Mouse (Mus musculus): Measurements from ENCODE around the gene Crim1. TPM values are rescaled to one million over a fixed set of nuclear protein-coding genes. Genes with fewer than 3 reads are reported as not detected.

Crim1 gene
- polyA plus RNA-seq, 1 experiment from 2014 or later, result 3.3 TPM

DNA sequence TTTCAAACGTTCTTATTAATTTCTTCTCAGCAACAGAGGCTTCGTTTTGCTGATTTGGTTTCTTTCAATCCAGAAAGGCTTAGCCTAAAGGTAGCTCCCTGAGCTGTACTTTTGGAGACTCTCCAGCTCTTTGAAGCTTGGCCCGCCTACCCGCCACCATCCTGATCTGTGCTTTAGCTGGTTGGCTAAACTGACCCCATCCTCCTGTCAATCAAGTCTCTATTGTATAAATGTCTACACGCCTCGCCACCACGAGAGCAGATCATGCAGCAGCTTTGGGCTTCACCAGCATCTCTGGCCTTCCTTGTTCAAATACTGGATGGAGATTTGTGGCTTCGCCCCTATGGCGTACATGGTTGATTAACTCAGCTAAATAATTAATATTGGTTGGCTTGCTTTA is 108.2 kb downstream of the Crim1 start:
- 0 out of 2 replicates have a peak, but pooled peaks cover 4% of the 10 kb centered on the region for H3K4me1 ChIP-seq (replicated peaks)
- no peak overlapping the region for H3K4me3 ChIP-seq
- H3K4me2 ChIP-seq, result no peak overlapping the region
- H3K27me3 ChIP-seq (replicated peaks), result peaks cover 3% of the 10 kb centered on the region; the same call in 1 of the 2 replicates
- no peaks in the 10 kb centered on the region for H3K9me3 ChIP-seq (replicated peaks)
- ATAC-seq (ENCODE audit: insufficient number of reproducible peaks, low FRiP score), result no peak
- H3K27ac ChIP-seq (ENCODE audit: poor library complexity, severe bottlenecking), result no peak overlapping the region
- H3K36me3 ChIP-seq, result peaks cover 3% of the 10 kb centered on the region; the same call in 1 of the 2 replicates
- 87% methylated on average over 9 of the region's 9 CpGs for WGBS
- H3K9ac ChIP-seq, result no peak overlapping the region

DNA sequence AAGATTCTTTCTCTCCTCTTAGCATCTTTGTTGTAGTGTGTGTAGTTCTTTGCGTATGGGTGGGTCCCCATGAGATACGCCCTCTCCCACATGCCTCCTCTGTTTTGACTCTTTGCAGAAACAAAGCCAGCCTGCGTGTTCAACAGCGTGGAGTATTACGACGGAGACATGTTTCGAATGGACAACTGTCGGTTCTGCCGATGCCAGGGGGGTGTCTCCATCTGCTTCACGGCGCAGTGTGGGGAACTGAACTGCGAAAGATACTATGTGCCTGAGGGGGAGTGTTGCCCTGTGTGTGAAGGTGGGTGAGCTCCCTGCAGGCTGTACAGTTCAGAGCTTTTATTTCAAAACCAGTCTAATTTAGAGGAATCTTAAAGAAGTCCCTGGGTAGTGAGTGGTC is 113.0 kb downstream of the Crim1 start:
- Histone ChIP-seq H3K9ac (no peak overlapping the region), H3K4me1 (replicated peaks) (peaks cover 8% of the 10 kb centered on the region), H3K9me3 (replicated peaks) (no peaks in the 10 kb centered on the region), H3K27me3 (replicated peaks) (peaks cover 34% of the 10 kb centered on the region), H3K4me3 (no peak overlapping the region), H3K27ac (ENCODE audit: poor library complexity, severe bottlenecking) (no peak overlapping the region), H3K36me3 (peaks cover 5% of the 10 kb centered on the region; the same call in 1 of the 2 replicates), H3K4me2 (no peak overlapping the region)
- no peak for ATAC-seq (ENCODE audit: insufficient number of reproducible peaks, low FRiP score)
- 93% methylated on average over 12 of the region's 12 CpGs for WGBS

DNA sequence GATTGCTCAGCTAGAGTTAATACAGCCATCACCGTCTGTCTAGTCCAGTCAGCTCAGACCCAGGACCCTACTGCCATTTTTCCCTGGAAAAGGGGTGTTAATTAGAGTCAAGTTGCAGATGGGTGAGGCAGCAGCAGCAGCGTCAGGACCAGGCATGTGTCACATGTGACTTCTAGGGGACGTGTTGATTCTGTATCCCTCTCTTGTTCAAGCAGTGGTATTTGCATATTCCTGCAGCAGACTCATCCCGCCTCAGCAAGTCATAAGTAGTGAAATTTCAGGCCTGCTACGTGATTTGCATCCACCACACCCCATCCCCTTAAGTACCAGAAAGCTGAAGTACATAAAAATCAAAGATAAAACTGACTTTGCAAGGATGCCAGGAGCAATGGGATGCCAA is 113.6 kb downstream of the Crim1 start:
- no peaks in the 10 kb centered on the region for H3K9me3 ChIP-seq (replicated peaks)
- no peak overlapping the region for H3K9ac ChIP-seq
- ATAC-seq (ENCODE audit: insufficient number of reproducible peaks, low FRiP score), result no peak
- WGBS, result 74% methylated on average over 5 of the region's 5 CpGs
- peaks cover 5% of the 10 kb centered on the region; the same call in 1 of the 2 replicates for H3K36me3 ChIP-seq
- peaks cover 35% of the 10 kb centered on the region for H3K27me3 ChIP-seq (replicated peaks)
- no peak overlapping the region for H3K4me2 ChIP-seq
- H3K4me3 ChIP-seq, result no peak overlapping the region
- H3K27ac ChIP-seq (ENCODE audit: poor library complexity, severe bottlenecking), result no peak overlapping the region
- peaks cover 8% of the 10 kb centered on the region for H3K4me1 ChIP-seq (replicated peaks)

DNA sequence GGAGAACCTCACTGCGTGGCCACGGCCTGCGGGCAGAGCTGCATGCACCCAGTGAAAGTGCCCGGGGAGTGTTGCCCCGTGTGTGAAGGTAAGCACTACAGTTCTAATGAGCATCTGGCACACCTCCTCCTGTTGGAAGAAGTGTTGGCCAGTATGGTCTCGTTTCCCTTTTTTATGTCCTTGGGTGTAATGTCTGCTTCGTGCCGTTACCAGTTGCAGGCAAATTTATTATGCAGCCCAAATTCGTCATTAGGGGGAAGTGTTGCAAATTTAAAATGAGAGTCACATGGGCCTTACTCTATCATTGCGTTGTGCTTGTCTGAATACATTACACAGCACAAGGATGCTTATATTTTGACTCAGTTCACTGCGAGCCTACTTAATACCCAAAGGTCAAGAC is 115.6 kb downstream of the Crim1 start:
- peaks cover 5% of the 10 kb centered on the region; the same call in 1 of the 2 replicates for H3K36me3 ChIP-seq
- 92% methylated on average over 11 of the region's 11 CpGs for WGBS
- no peak overlapping the region for H3K4me2 ChIP-seq
- peaks cover 40% of the 10 kb centered on the region for H3K27me3 ChIP-seq (replicated peaks)
- H3K4me1 ChIP-seq (replicated peaks), result peaks cover 14% of the 10 kb centered on the region
- H3K9me3 ChIP-seq (replicated peaks), result no peaks in the 10 kb centered on the region
- no peak overlapping the region for H3K27ac ChIP-seq (ENCODE audit: poor library complexity, severe bottlenecking)
- ATAC-seq (ENCODE audit: insufficient number of reproducible peaks, low FRiP score), result no peak
- H3K9ac ChIP-seq, result no peak overlapping the region
- no peak overlapping the region for H3K4me3 ChIP-seq

DNA sequence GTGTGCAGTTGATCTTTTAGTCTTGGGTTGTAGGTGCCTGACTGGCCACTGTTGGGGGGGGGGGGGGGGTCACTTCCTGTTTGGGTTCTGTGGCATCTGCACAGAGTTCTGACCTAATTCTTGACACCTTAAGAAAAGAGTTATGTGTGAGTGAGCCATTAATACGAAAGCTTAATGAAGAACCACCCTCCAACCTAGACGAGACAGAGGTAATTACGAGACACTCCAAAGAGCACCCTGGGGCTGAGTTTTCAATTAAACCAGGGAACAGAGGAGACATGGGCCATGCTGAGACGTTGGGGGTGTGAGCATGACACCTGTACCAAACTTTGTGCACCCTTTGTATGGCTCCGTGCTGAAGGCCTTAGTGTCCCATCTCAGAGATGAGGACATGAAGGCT is 117.3 kb downstream of the Crim1 start:
- WGBS, result 85% methylated on average over 5 of the region's 5 CpGs
- H3K9me3 ChIP-seq (replicated peaks), result no peaks in the 10 kb centered on the region
- H3K4me3 ChIP-seq, result no peak overlapping the region
- ATAC-seq (ENCODE audit: insufficient number of reproducible peaks, low FRiP score), result no peak
- peaks cover 46% of the 10 kb centered on the region for H3K27me3 ChIP-seq (replicated peaks)
- H3K9ac ChIP-seq, result no peak overlapping the region
- H3K4me1 ChIP-seq (replicated peaks), result peaks cover 16% of the 10 kb centered on the region
- no peak overlapping the region for H3K27ac ChIP-seq (ENCODE audit: poor library complexity, severe bottlenecking)
- H3K36me3 ChIP-seq, result peaks cover 5% of the 10 kb centered on the region; the same call in 1 of the 2 replicates
- H3K4me2 ChIP-seq, result no peak overlapping the region

DNA sequence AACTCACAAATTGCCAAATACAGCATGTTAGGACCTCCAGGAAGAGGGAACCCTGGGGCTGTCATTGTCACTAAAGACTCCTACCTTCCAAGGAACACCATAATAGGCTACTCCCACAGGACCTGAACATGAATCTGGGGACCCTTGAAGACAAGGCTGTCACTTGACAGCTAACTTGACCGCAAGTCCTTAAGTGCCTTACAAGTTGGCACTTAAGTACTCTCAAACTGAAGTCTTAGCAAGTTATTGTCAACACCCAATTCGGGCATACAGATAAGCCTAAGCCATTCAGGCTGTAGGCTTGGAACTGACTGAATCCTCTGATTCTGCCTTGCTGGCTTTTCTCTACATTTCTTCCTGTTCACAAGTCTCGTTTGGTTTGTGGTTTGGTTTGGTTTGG is 118.8 kb downstream of the Crim1 start:
- Histone ChIP-seq H3K9ac (no peak overlapping the region), H3K36me3 (peaks cover 5% of the 10 kb centered on the region; the same call in 1 of the 2 replicates), H3K9me3 (replicated peaks) (no peaks in the 10 kb centered on the region), H3K4me1 (replicated peaks) (peaks cover 19% of the 10 kb centered on the region), H3K27ac (ENCODE audit: poor library complexity, severe bottlenecking) (no peak overlapping the region), H3K4me3 (no peak overlapping the region), H3K27me3 (replicated peaks) (peaks cover 41% of the 10 kb centered on the region), H3K4me2 (no peak overlapping the region)
- no peak for ATAC-seq (ENCODE audit: insufficient number of reproducible peaks, low FRiP score)
- 40% methylated on average over 3 of the region's 3 CpGs for WGBS

- Histone ChIP-seq H3K4me2 (no peak overlapping the region), H3K4me1 (replicated peaks) (peaks cover 23% of the 10 kb centered on the region), H3K4me3 (no peak overlapping the region), H3K27ac (ENCODE audit: poor library complexity, severe bottlenecking) (no peak overlapping the region), H3K9ac (no peak overlapping the region), H3K36me3 (no peaks in the 10 kb centered on the region), H3K9me3 (replicated peaks) (no peaks in the 10 kb centered on the region), H3K27me3 (replicated peaks) (peaks cover 28% of the 10 kb centered on the region)
- WGBS, result 59% methylated on average over 11 of the region's 11 CpGs
- no peak for ATAC-seq (ENCODE audit: insufficient number of reproducible peaks, low FRiP score)
These were observed 121.3 kb downstream of the Crim1 start for GRCm38 (mm10) chr17:78321216-78321835.

GRCm38 (mm10) chr17:78322369-78323335 is 122.6 kb downstream of the Crim1 start:
- no peak overlapping the region for H3K4me3 ChIP-seq
- 0 out of 2 replicates have a peak, but pooled peaks have one; percentile 12 for ATAC-seq (ENCODE audit: insufficient number of reproducible peaks, low FRiP score)
- no peaks in the 10 kb centered on the region for H3K36me3 ChIP-seq
- no peaks in the 10 kb centered on the region for H3K9me3 ChIP-seq (replicated peaks)
- peaks cover 32% of the 10 kb centered on the region for H3K4me1 ChIP-seq (replicated peaks)
- no peak overlapping the region for H3K27ac ChIP-seq (ENCODE audit: poor library complexity, severe bottlenecking)
- no peak overlapping the region for H3K9ac ChIP-seq
- 40% methylated on average over 18 of the region's 18 CpGs for WGBS
- H3K4me2 ChIP-seq, result no peak overlapping the region
- peaks cover 29% of the 10 kb centered on the region for H3K27me3 ChIP-seq (replicated peaks)

GRCm38 (mm10) chr17:78325761-78326332 is 125.8 kb downstream of the Crim1 start:
- WGBS, result 87% methylated on average over 7 of the region's 7 CpGs
- no peaks in the 10 kb centered on the region for H3K36me3 ChIP-seq
- H3K4me3 ChIP-seq, result no peak overlapping the region
- H3K27ac ChIP-seq (ENCODE audit: poor library complexity, severe bottlenecking), result no peak overlapping the region
- H3K4me1 ChIP-seq (replicated peaks), result peaks cover 31% of the 10 kb centered on the region
- peaks cover 19% of the 10 kb centered on the region for H3K27me3 ChIP-seq (replicated peaks)
- H3K4me2 ChIP-seq, result no peak overlapping the region
- no peak for ATAC-seq (ENCODE audit: insufficient number of reproducible peaks, low FRiP score)
- H3K9me3 ChIP-seq (replicated peaks), result no peaks in the 10 kb centered on the region
- no peak overlapping the region for H3K9ac ChIP-seq

DNA sequence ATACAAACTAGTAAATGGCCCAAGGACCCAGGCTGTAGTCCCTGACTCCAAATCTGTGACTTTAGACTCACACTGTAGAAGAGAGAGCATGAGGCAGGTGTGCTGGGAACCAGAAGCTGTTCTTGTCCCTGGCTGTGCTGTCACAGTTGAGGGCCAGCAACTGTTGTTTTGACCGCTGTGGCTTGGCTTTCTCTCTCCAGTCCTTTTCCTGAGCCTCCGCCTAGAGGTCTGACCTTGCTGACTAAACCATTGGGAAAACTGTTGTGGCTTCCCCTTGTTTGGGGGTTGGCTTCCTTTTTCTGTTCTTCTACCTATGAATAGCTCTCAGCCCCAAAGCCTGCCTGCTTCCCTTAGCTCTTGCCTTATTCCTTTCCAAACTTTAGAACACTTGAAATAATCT is 126.3 kb downstream of the Crim1 start:
- no peak for ATAC-seq (ENCODE audit: insufficient number of reproducible peaks, low FRiP score)
- Histone ChIP-seq H3K27me3 (replicated peaks) (peaks cover 17% of the 10 kb centered on the region), H3K4me1 (replicated peaks) (peaks cover 32% of the 10 kb centered on the region), H3K9me3 (replicated peaks) (no peaks in the 10 kb centered on the region), H3K4me3 (no peak overlapping the region), H3K27ac (ENCODE audit: poor library complexity, severe bottlenecking) (no peak overlapping the region), H3K36me3 (no peaks in the 10 kb centered on the region), H3K4me2 (no peak overlapping the region), H3K9ac (no peak overlapping the region)
- 49% methylated on average over 2 of the region's 2 CpGs for WGBS

DNA sequence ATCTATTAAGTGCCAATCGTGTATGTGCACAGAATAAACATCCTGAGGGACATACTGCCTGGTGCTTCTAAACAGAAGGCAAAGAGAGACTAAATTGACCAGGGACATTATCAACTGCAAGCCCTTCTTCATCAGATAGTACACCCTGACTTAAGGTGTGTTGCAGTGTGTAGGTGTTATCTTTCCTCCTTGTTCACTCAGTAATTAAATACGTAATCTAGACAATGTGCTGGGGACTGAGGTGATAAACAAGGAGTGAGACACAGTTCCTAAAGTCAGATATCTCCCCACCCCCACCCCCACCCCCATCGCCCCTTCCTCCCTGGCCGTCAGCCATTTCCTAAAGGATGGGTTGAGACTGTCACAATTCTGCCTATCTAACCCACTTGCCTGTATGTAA is 127.1 kb downstream of the Crim1 start:
- ATAC-seq (ENCODE audit: insufficient number of reproducible peaks, low FRiP score), result no peak
- Histone ChIP-seq H3K9me3 (replicated peaks) (no peaks in the 10 kb centered on the region), H3K4me3 (no peak overlapping the region), H3K27me3 (replicated peaks) (peaks cover 12% of the 10 kb centered on the region), H3K4me1 (replicated peaks) (peaks cover 34% of the 10 kb centered on the region), H3K27ac (ENCODE audit: poor library complexity, severe bottlenecking) (no peak overlapping the region), H3K4me2 (no peak overlapping the region), H3K9ac (no peak overlapping the region), H3K36me3 (no peaks in the 10 kb centered on the region)
- WGBS, result 46% methylated on average over 4 of the region's 4 CpGs

Data from heart, embryonic 12.5 days (tissue).